In genomic region chr14:118951912-118952583, GRCm38 (mm10) we compare ENCODE assay signal across 11 mouse cellular contexts. TPM values are rescaled to one million over a fixed set of nuclear protein-coding genes. Genes with fewer than 3 reads are reported as not detected.
A peak's percentile ranks its signal among the peaks of the same experiment; 100 is the strongest.
DNase-seq lines count a peak whose midpoint lies in the region.
"Had no signal": no experiment of that assay in that cellular context is flagged by ENCODE, and none has a peak within 500 bp of the region (broad histone marks: within the 10 kb centered on the region; RNA-seq: fewer than 3 reads in every experiment).

No protein-coding gene starts in this region.

- DNase-seq in cerebellum, adult 18-20 months = peak; percentile 41 to 42
- DNase-seq in cerebellum, adult 11 months = no peak
- peak; percentile 33 to 34 for DNase-seq in heart, postnatal 36 days
- DNase-seq in heart, postnatal 10 days = no peak
- DNase-seq in NIH3T3 (ENCODE audit: low read depth) = peak; percentile 36
- peak; percentile 30 to 52 for DNase-seq in layer of hippocampus, adult 8-10 months (ENCODE audit: low spot score in 2 of 2)
- no peak for DNase-seq in adipocyte (ENCODE audit: low spot score)
- no peak for DNase-seq in left cerebral cortex, postnatal 36 days (ENCODE audit: low spot score in 2 of 2)
- DNase-seq: cerebellum, postnatal 10 days; embryo, embryonic 11 days; kidney, postnatal 25 days had no signal

- intact Hi-C loops in heart, postnatal 36 days (cut with DNase I) = no loop called here
- intact Hi-C loops in heart, postnatal 10 days (cut with DNase I) = no loop called here
- intact Hi-C loops in left cerebral cortex, postnatal 36 days (cut with DNase I) = no loop called here

RNA-seq across cellular contexts. Expression of gene Dnajc3, which starts 14.3 kb away (rescaled TPM):
- total RNA-seq in heart, postnatal 36 days (2021) = 10 to 100 TPM; 26.8 to 34.0 TPM
- 10 to 100 TPM; 26.4 to 27.1 TPM for total RNA-seq in heart, postnatal 10 days (2021)
- total RNA-seq in layer of hippocampus, adult 8-10 months (2022) = 10 to 100 TPM; 32.5 to 46.7 (median 40.3) TPM
- total RNA-seq in left cerebral cortex, postnatal 36 days (2021) = 10 to 100 TPM; 30.3 to 41.2 TPM

RNA-seq across cellular contexts. Expression of gene Dzip1, which starts 26.8 kb away (rescaled TPM):
- total RNA-seq in heart, postnatal 36 days (2021) = 1 to 10 TPM; 1.6 to 2.1 TPM
- 1 to 10 TPM; 4.0 to 5.4 TPM for total RNA-seq in heart, postnatal 10 days (2021)
- total RNA-seq in layer of hippocampus, adult 8-10 months (2022) = 100 to 1,000 TPM; 103 to 148 (median 130) TPM
- total RNA-seq in left cerebral cortex, postnatal 36 days (2021) = 100 to 1,000 TPM in 1 of 2 experiments, 10 to 100 TPM in 1; 78.4 to 117 TPM

Comparison
In these comparisons a context has a peak if more than half of its experiments do, and no peak if none do; other contexts are left out.
1. DNase-seq: peak in cerebellum, adult 18-20 months (2 of 2), heart, postnatal 36 days (2 of 2), NIH3T3 (single experiment) and layer of hippocampus, adult 8-10 months (2 of 2); none in cerebellum, adult 11 months (single experiment), heart, postnatal 10 days (0 of 2), adipocyte (single experiment) and left cerebral cortex, postnatal 36 days (0 of 2).
2. RNA of gene Dzip1, which starts 26.8 kb away (total RNA-seq): 103 to 148 TPM in layer of hippocampus, adult 8-10 months and 78.4 to 117 TPM in left cerebral cortex, postnatal 36 days; 4.0 to 5.4 TPM in heart, postnatal 10 days and 1.6 to 2.1 TPM in heart, postnatal 36 days; every median in the first group is over 10 times any median in the second.